Mouse (Mus musculus) C2C12 (cell line): ENCODE measurements around the gene Ebf1. TPM values are rescaled to one million over a fixed set of nuclear protein-coding genes. Genes with fewer than 3 reads are reported as not detected.

ENCODE experiments used
- H3K27me3 ChIP-seq: one replicate; pipeline ENCODE4 v1.6.1; 2011; ENCODE audit not compliant: control insufficient read depth, insufficient read depth, insufficient read length
- H3K36me3 ChIP-seq: one replicate; pipeline ENCODE4 v1.6.1; 2011; ENCODE audit not compliant: control insufficient read depth, insufficient read depth
- H3K4me3 ChIP-seq: one replicate; pipeline ENCODE4 v1.5.1; 2011; ENCODE audit warnings: mild to moderate bottlenecking, control low read depth; ENCODE audit not compliant: poor library complexity, insufficient read depth, severe bottlenecking
- H3K79me2 ChIP-seq: one replicate; pipeline ENCODE4 v1.6.1; 2011; ENCODE audit not compliant: control insufficient read depth, insufficient read depth
- H3K79me3 ChIP-seq: one replicate; pipeline ENCODE4 v1.6.1; 2011; ENCODE audit warnings: low read depth, control low read depth
- H3ac ChIP-seq: one replicate; pipeline ENCODE3; 2011; ENCODE audit warnings: low read depth; ENCODE audit not compliant: control insufficient read depth, insufficient read length
- CEBPB ChIP-seq: IDR thresholded peaks from one replicate; pipeline ENCODE4 v1.6.1; 2011; ENCODE audit warnings: low read depth, mild to moderate bottlenecking, control low read depth, moderate library complexity
- CTCF ChIP-seq: IDR thresholded peaks from one replicate; pipeline ENCODE4 v1.5.1; 2011; ENCODE audit not compliant: control insufficient read depth, insufficient read depth, insufficient read length
- FOSL1 ChIP-seq: IDR thresholded peaks from one replicate; pipeline ENCODE4 v1.8.0; 2011; ENCODE audit warnings: mild to moderate bottlenecking, low read length; ENCODE audit not compliant: poor library complexity, insufficient read depth, severe bottlenecking
- MAX ChIP-seq: IDR thresholded peaks from one replicate; pipeline ENCODE4 v1.6.1; 2011; ENCODE audit warnings: mild to moderate bottlenecking, control low read depth
- MYOD1 ChIP-seq: IDR thresholded peaks from one replicate; pipeline ENCODE4 v1.6.1; 2011; ENCODE audit warnings: low read depth; ENCODE audit not compliant: control insufficient read depth, insufficient read length
- MYOG ChIP-seq: IDR thresholded peaks from one replicate; pipeline ENCODE4 v1.6.1; 2011; ENCODE audit not compliant: control insufficient read depth, insufficient read length; ENCODE audit errors: extremely low read depth
- USF1 ChIP-seq: IDR thresholded peaks from one replicate; pipeline ENCODE4 v1.6.1; 2011; ENCODE audit warnings: low read depth, mild to moderate bottlenecking, control low read depth, moderate library complexity
- polyA plus RNA-seq: library from polyadenylated mRNA; unstranded; fragments of >200 nt; fragmentation: generic; extraction: Trizol; gene quantifications from one replicate; pipeline ENCODE4 v1.2.1, GENCODE M21; 2012; ENCODE audit warnings: missing spikeins

The Ebf1 gene
- polyA plus RNA-seq, 1 experiment: 4.3 TPM

DNA sequence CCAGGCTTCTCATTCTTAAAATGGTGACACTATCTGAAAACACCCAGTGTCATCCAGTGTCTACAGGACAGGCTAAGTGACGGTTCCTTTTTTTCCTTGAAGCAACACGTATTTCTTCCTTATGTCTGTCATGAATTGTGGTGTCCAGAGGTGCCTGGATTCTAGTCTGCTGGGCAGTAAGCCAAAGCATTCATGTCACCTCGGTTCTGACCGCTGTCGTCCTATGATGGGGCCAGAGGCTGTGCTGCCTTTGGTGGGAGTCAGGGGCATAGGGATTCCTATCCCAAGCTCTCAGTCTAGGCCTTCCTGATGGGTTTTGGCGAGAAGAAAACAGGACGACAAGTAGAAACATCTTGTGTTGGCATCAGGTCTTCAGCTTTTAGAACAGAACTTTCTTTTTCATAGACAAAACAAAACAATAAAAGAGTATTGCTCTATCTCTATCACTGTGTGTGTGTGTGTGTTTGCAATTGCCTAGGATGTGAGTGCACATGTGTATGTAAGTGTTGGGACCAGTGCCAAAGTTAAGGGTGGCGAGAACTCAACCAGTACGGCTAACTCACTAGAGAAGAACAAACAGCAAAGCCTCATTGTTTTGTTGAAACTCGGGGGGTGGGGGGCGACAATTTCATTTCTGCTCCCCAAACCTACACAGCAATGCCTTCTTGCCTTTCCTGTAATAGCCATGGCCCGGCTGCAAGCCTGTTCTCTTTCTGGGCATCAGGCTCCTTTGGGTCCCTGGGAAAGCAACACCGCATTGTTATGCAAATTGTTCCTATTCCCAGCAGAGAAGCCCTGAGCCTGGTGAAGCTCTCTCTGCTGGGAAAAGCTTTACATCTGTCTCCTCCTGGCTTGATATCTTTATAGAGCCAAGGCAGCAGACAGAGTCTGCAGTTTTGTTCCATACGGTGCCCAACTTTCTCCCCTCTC lies 224.3 kb downstream of the Ebf1 start:
- no peak for TF ChIP-seq CEBPB
- no peak for TF ChIP-seq USF1
- TF ChIP-seq CTCF: no peak
- no peak for TF ChIP-seq MYOD1
- TF ChIP-seq MAX: no peak
- TF ChIP-seq FOSL1: no peak
- TF ChIP-seq MYOG: no peak

DNA sequence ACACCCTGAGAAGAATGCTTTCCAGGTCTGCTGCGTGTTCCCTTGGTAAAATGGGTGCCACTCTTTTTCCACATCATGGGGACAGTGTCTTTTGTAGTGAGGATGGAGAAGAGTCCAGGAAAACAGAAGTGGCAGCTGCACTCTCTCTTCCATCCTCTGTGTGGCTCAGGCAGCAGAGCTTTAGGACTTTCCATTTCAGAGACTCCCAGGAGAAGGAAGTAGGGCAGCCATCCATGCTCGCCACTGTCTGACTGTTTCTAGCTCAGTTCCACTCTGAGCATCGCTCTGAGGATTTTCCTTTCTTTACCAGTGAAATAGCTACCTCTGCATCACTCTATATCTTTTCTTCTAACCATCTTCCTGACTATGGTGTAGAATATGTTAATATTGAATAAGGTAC lies 234.8 kb downstream of the Ebf1 start:
- H3K4me3 ChIP-seq: no peak overlapping the region
- H3K79me2 ChIP-seq: no peaks in the 10 kb centered on the region
- no peaks in the 10 kb centered on the region for H3K27me3 ChIP-seq
- H3K36me3 ChIP-seq: no peaks in the 10 kb centered on the region
- TF ChIP-seq CEBPB (no peak), MAX (no peak)
- no peaks in the 10 kb centered on the region for H3K79me3 ChIP-seq
- H3ac ChIP-seq: no peak overlapping the region

More for the DNA sequence above, 224.3 kb downstream of the Ebf1 start:
- H3K4me3 ChIP-seq: no peak overlapping the region
- H3K36me3 ChIP-seq: no peaks in the 10 kb centered on the region
- no peaks in the 10 kb centered on the region for H3K27me3 ChIP-seq
- no peaks in the 10 kb centered on the region for H3K79me3 ChIP-seq
- H3ac ChIP-seq: no peak overlapping the region
- no peaks in the 10 kb centered on the region for H3K79me2 ChIP-seq

DNA sequence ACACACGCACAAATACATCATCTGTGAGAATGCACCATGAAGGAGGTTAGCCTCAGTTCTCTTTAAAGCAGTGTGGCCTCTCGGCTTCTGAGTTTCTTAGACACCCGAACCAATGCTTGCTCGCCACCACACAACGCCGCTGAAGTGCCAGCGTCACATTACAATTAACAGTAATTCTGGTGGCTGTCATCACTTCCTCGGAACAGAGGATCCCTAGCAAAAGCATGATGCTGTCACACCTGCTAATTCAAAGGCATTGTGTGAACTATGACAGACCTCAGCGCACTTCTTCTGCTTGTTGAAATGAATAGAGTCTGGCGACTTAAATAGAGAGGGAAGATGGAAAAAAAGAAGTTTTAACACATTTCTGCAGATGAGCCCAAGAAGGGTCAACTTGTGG lies 235.8 kb downstream of the Ebf1 start:
- Histone ChIP-seq H3K36me3 (no peaks in the 10 kb centered on the region), H3ac (no peak overlapping the region), H3K79me3 (no peaks in the 10 kb centered on the region), H3K27me3 (no peaks in the 10 kb centered on the region), H3K4me3 (no peak overlapping the region), H3K79me2 (no peaks in the 10 kb centered on the region)
- TF ChIP-seq CTCF: no peak
- TF ChIP-seq MYOG: no peak
- TF ChIP-seq USF1: no peak
- TF ChIP-seq MYOD1: no peak
- TF ChIP-seq FOSL1: no peak
- no peak for TF ChIP-seq CEBPB
- TF ChIP-seq MAX: no peak

DNA sequence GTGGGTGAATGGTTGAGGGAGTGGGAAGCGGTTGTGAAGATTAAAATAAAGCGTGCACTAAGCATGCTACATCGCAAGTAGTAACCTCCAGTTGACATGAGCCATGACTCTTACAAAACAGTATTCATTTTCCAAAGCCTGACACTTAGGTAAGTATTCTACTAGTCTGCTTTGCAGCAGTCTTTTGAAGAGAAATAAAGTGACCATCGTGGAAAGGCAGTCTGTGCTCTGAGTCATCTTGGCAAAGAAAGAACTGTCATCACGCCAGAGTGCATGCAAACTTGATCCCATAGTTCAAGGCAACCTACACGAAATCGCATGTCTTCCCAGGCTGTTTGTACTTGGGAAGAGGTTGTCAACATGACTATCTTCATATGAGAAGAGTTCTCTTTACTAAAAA lies 237.4 kb downstream of the Ebf1 start:
- Histone ChIP-seq H3K27me3 (no peaks in the 10 kb centered on the region), H3K79me2 (no peaks in the 10 kb centered on the region), H3ac (no peak overlapping the region), H3K4me3 (no peak overlapping the region), H3K36me3 (no peaks in the 10 kb centered on the region), H3K79me3 (no peaks in the 10 kb centered on the region)
- TF ChIP-seq MAX (peak; percentile 44), MYOD1 (no peak)

DNA sequence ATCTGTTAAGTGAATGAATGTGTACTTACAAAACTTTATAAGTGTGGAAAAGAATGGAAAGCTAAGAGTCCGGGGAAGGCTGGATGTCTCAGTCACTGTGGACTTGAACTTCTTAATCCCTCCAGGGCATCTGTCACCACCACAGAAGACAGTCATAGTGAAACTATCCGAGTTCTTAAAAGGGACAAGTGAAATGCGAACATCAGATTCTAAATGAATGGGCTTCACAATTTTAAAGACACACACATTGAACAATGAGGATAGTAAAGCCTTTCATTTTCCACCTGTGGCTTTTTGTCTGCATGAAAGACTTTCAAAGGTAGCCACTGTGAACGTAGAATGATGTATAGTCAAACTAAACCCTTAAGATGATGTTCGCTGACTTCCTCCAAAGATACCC lies 244.0 kb downstream of the Ebf1 start:
- TF ChIP-seq CEBPB (no peak), USF1 (no peak), MYOD1 (no peak), CTCF (no peak), FOSL1 (no peak), MAX (no peak), MYOG (no peak)
- no peaks in the 10 kb centered on the region for H3K36me3 ChIP-seq
- no peaks in the 10 kb centered on the region for H3K27me3 ChIP-seq
- no peak overlapping the region for H3K4me3 ChIP-seq
- H3K79me3 ChIP-seq: no peaks in the 10 kb centered on the region
- H3K79me2 ChIP-seq: no peaks in the 10 kb centered on the region
- no peak overlapping the region for H3ac ChIP-seq

DNA sequence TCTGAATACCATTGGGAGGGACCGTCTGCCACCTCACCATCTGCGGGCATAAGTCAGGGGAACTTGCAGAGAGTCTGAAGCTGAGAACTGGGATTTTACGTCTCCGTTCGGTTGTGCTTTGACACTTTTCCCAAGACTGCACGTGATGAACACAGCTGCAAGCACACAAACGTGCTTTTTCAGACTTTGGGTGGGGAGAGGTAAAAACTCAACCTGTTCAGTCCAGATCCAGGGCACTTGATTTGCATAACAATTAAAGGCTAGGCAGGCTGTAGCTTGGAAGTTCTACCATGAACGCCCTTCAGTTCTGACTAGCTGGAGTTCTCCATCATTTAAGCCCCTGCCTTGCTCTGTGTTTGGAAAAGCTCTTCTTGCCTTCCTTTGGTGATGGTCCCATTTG lies 246.8 kb downstream of the Ebf1 start:
- Histone ChIP-seq H3K27me3 (no peaks in the 10 kb centered on the region), H3K4me3 (no peak overlapping the region), H3K36me3 (no peaks in the 10 kb centered on the region), H3K79me2 (no peaks in the 10 kb centered on the region), H3ac (no peak overlapping the region), H3K79me3 (no peaks in the 10 kb centered on the region)
- TF ChIP-seq CTCF: no peak
- TF ChIP-seq USF1: no peak
- TF ChIP-seq MAX: no peak
- no peak for TF ChIP-seq MYOG
- TF ChIP-seq MYOD1: no peak
- TF ChIP-seq FOSL1: no peak
- no peak for TF ChIP-seq CEBPB
